Mouse (Mus musculus): ENCODE results near the gene Cd300e. TPM values are rescaled to one million over a fixed set of nuclear protein-coding genes. Genes with fewer than 3 reads are reported as not detected.

Cd300e gene
- not detected for polyA plus RNA-seq (2014; fragmentation: Illumina TruSeq; extraction: RNeasy Lipid Tissue Mini Kit (QIAGEN cat#74804); ENCODE audit: low read depth, low replicate concordance)

GRCm38 (mm10) chr11:115062077-115062476 is at the start of gene Cd300e:
Gene Cd300e (minus strand): TSS chr11:115062177.

GRCm38 (mm10) chr11:115091362-115091901 is 29.5 kb upstream of the Cd300e start, which contains the start of gene Rab37:
Gene Rab37 (plus strand): TSS chr11:115091431.

GRCm38 (mm10) chr11:115048259-115048658 is 13.7 kb downstream of the Cd300e start, which contains the start of gene Cd300ld3:
Gene Cd300ld3 (minus strand): TSS chr11:115048409.

GRCm38 (mm10) chr11:115037669-115038068 is 24.3 kb downstream of the Cd300e start, which contains the start of gene Cd300ld5:
Gene Cd300ld5 (minus strand): TSS chr11:115037769.

GRCm38 (mm10) chr11:115026912-115027311 is 35.1 kb downstream of the Cd300e start, which contains the start of gene Cd300ld4:
Gene Cd300ld4 (minus strand): TSS chr11:115027012.

GRCm38 (mm10) chr11:115016093-115016492 is 45.9 kb downstream of the Cd300e start, which contains the start of gene Cd300ld2:
Gene Cd300ld2 (minus strand): TSS chr11:115016193.

Other genes with a start within 250 kb of the Cd300e start
- gene Gprc5c, start 211.0 kb downstream of the Cd300e start, polyA plus RNA-seq (2014; fragmentation: Illumina TruSeq; extraction: RNeasy Lipid Tissue Mini Kit (QIAGEN cat#74804); ENCODE audit: low read depth, low replicate concordance), result 0.07 TPM
- gene Cd300a, start 172.1 kb downstream of the Cd300e start, polyA plus RNA-seq (2014; fragmentation: Illumina TruSeq; extraction: RNeasy Lipid Tissue Mini Kit (QIAGEN cat#74804); ENCODE audit: low read depth, low replicate concordance), result 0.24 TPM
- not detected for gene Cd300lb, start 127.8 kb downstream of the Cd300e start, polyA plus RNA-seq (2014; fragmentation: Illumina TruSeq; extraction: RNeasy Lipid Tissue Mini Kit (QIAGEN cat#74804); ENCODE audit: low read depth, low replicate concordance)
- not detected for gene Cd300c, start 93.0 kb downstream of the Cd300e start, polyA plus RNA-seq (2014; fragmentation: Illumina TruSeq; extraction: RNeasy Lipid Tissue Mini Kit (QIAGEN cat#74804); ENCODE audit: low read depth, low replicate concordance)
- 0.41 TPM for gene Cd300ld, start 72.3 kb downstream of the Cd300e start, polyA plus RNA-seq (2014; fragmentation: Illumina TruSeq; extraction: RNeasy Lipid Tissue Mini Kit (QIAGEN cat#74804); ENCODE audit: low read depth, low replicate concordance)
- 0.22 TPM for gene Cd300c2, start 60.3 kb downstream of the Cd300e start, polyA plus RNA-seq (2014; fragmentation: Illumina TruSeq; extraction: RNeasy Lipid Tissue Mini Kit (QIAGEN cat#74804); ENCODE audit: low read depth, low replicate concordance)
- not detected for gene Cd300ld2, start 46.0 kb downstream of the Cd300e start, polyA plus RNA-seq (2014; fragmentation: Illumina TruSeq; extraction: RNeasy Lipid Tissue Mini Kit (QIAGEN cat#74804); ENCODE audit: low read depth, low replicate concordance)
- not detected for gene Cd300ld4, start 35.2 kb downstream of the Cd300e start, polyA plus RNA-seq (2014; fragmentation: Illumina TruSeq; extraction: RNeasy Lipid Tissue Mini Kit (QIAGEN cat#74804); ENCODE audit: low read depth, low replicate concordance)
- 1.1 TPM for gene Cd300ld5, start 24.4 kb downstream of the Cd300e start, polyA plus RNA-seq (2014; fragmentation: Illumina TruSeq; extraction: RNeasy Lipid Tissue Mini Kit (QIAGEN cat#74804); ENCODE audit: low read depth, low replicate concordance)
- 1.1 TPM for gene Cd300ld3, start 13.8 kb downstream of the Cd300e start, polyA plus RNA-seq (2014; fragmentation: Illumina TruSeq; extraction: RNeasy Lipid Tissue Mini Kit (QIAGEN cat#74804); ENCODE audit: low read depth, low replicate concordance)
- gene Rab37, start 29.3 kb upstream of the Cd300e start, polyA plus RNA-seq (2014; fragmentation: Illumina TruSeq; extraction: RNeasy Lipid Tissue Mini Kit (QIAGEN cat#74804); ENCODE audit: low read depth, low replicate concordance), result not detected
- not detected for gene Cd300lf, start 71.8 kb upstream of the Cd300e start, polyA plus RNA-seq (2014; fragmentation: Illumina TruSeq; extraction: RNeasy Lipid Tissue Mini Kit (QIAGEN cat#74804); ENCODE audit: low read depth, low replicate concordance)
- 5.1 TPM for gene Slc9a3r1, start 101.2 kb upstream of the Cd300e start, polyA plus RNA-seq (2014; fragmentation: Illumina TruSeq; extraction: RNeasy Lipid Tissue Mini Kit (QIAGEN cat#74804); ENCODE audit: low read depth, low replicate concordance)
- 0.13 TPM for gene Tmem104, start 125.3 kb upstream of the Cd300e start, polyA plus RNA-seq (2014; fragmentation: Illumina TruSeq; extraction: RNeasy Lipid Tissue Mini Kit (QIAGEN cat#74804); ENCODE audit: low read depth, low replicate concordance)
- gene Nat9, start 125.7 kb upstream of the Cd300e start, polyA plus RNA-seq (2014; fragmentation: Illumina TruSeq; extraction: RNeasy Lipid Tissue Mini Kit (QIAGEN cat#74804); ENCODE audit: low read depth, low replicate concordance), result 7.1 TPM
- 0.04 TPM for gene Grin2c, start 205.1 kb upstream of the Cd300e start, polyA plus RNA-seq (2014; fragmentation: Illumina TruSeq; extraction: RNeasy Lipid Tissue Mini Kit (QIAGEN cat#74804); ENCODE audit: low read depth, low replicate concordance)
- gene Fdxr, start 214.9 kb upstream of the Cd300e start, polyA plus RNA-seq (2014; fragmentation: Illumina TruSeq; extraction: RNeasy Lipid Tissue Mini Kit (QIAGEN cat#74804); ENCODE audit: low read depth, low replicate concordance), result 5.7 TPM
- 3.2 TPM for gene Fads6, start 235.5 kb upstream of the Cd300e start, polyA plus RNA-seq (2014; fragmentation: Illumina TruSeq; extraction: RNeasy Lipid Tissue Mini Kit (QIAGEN cat#74804); ENCODE audit: low read depth, low replicate concordance)
- 0.53 TPM for gene Otop2, start 245.0 kb upstream of the Cd300e start, polyA plus RNA-seq (2014; fragmentation: Illumina TruSeq; extraction: RNeasy Lipid Tissue Mini Kit (QIAGEN cat#74804); ENCODE audit: low read depth, low replicate concordance)

All from testis, adult 10 weeks (tissue).